Mouse (Mus musculus) lung, postnatal 0 days (tissue): ENCODE measurements around the gene Sipa1l1.

Experiments used
- CTCF ChIP-seq: IDR thresholded peaks from 2 replicates; pipeline ENCODE4 v1.5.1; 2016; ENCODE audit warnings: antibody characterized with exemption, mild to moderate bottlenecking
- EP300 ChIP-seq: IDR thresholded peaks from 2 replicates; pipeline ENCODE4 v1.6.1; 2016; ENCODE audit warnings: antibody characterized with exemption, mild to moderate bottlenecking, control low read depth

DNA sequence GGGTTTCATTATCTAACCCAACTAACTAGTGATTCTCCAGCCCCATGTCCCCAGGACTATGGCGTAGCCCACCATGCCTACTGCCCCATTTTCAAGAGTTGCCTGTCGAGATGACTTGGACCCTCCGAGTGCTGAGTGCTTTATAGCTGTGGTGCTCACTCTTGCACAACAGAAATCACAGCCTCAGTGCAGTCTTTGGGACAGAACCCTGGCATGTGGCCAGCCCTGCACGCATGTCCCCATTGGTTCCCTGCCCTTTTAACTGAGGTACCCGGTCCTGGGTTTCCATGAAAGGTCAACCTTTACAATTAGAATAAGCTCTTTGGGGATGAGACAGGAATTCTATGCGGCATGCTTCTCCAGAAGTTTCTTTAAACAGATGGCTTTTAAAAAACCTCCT lies 181.8 kb downstream of the Sipa1l1 start:
- TF ChIP-seq CTCF, result no peak
- no peak for TF ChIP-seq EP300
